ENCODE assay signal across 9 mouse cellular contexts in genomic region chr17:67290662-67291240, GRCm38 (mm10).
A peak's percentile ranks its signal among the peaks of the same experiment; 100 is the strongest.
DNase-seq lines count a peak whose midpoint lies in the region; ATAC-seq and TF ChIP-seq lines count a peak whose summit lies in the region.
"Had no signal": no experiment of that assay in that cellular context is flagged by ENCODE, and none has a peak within 500 bp of the region (broad histone marks: within the 10 kb centered on the region; RNA-seq: fewer than 3 reads in every experiment).

No protein-coding gene starts in this region.

- no peak for ATAC-seq in limb, embryonic 14.5 days (ENCODE audit: low FRiP score, low read depth)
- no peak for ATAC-seq in monocyte, adult 5-6 weeks (replicated peaks; ENCODE audit: insufficient number of reproducible peaks, low FRiP score, low TSS enrichment, poor library complexity, severe bottlenecking)

- 13% methylated on average over 16 of the region's 16 CpGs for WGBS in limb, embryonic 14.5 days

- peak; percentile 18 to 20 for DNase-seq in frontal cortex, postnatal 36 days (ENCODE audit: low spot score in 2 of 2)
- DNase-seq in frontal cortex, postnatal 25 days (ENCODE audit: low spot score in 2 of 2): no peak
- DNase-seq in right cerebral cortex, adult 2 months (ENCODE audit: low spot score in 2 of 2): peak; percentile 20 to 26
- DNase-seq in right cerebral cortex, adult 18-20 months: no peak
- DNase-seq in limb, embryonic 14.5 days (ENCODE audit: low spot score): no peak
- no peak for DNase-seq in kidney, postnatal 10 days
- no peak for DNase-seq in c-Kit-positive CD71-positive TER-119-positive erythroid progenitor cells, embryonic 14.5 days (ENCODE audit: low spot score)

- H3K4me2 ChIP-seq in limb, embryonic 14.5 days (replicated peaks; ENCODE audit: low read depth, low read length, severe bottlenecking): peak overlapping the region; percentile 32

- no peaks in the 10 kb centered on the region; the same call in 1 of the 2 replicates for H3K27me3 ChIP-seq in limb, embryonic 14.5 days (ENCODE audit: control insufficient read depth, insufficient read depth, low read length)
- H3K27me3 ChIP-seq: megakaryocyte, embryonic 14.5 days had no signal

- H3K9ac ChIP-seq in limb, embryonic 14.5 days (ENCODE audit: low read depth, low read length, severe bottlenecking): no peak overlapping the region

- H3K9me3 ChIP-seq in limb, embryonic 14.5 days (ENCODE audit: control insufficient read depth, low read length): no peaks in the 10 kb centered on the region

- no peak overlapping the region for H3K27ac ChIP-seq in limb, embryonic 14.5 days (replicated peaks; ENCODE audit: low read depth, low read length)

- no peak overlapping the region for H3K4me3 ChIP-seq in limb, embryonic 14.5 days (replicated peaks; ENCODE audit: low read length)
- H3K4me3 ChIP-seq: megakaryocyte, embryonic 14.5 days had no signal

- no peaks in the 10 kb centered on the region for H3K36me3 ChIP-seq in limb, embryonic 14.5 days (ENCODE audit: control insufficient read depth, insufficient read depth, low read length)

- peaks cover 6% of the 10 kb centered on the region; the same call in 1 of the 2 replicates for H3K4me1 ChIP-seq in limb, embryonic 14.5 days (ENCODE audit: control insufficient read depth, insufficient read depth, low read length)
- H3K4me1 ChIP-seq: megakaryocyte, embryonic 14.5 days had no signal

- no peak for TF ChIP-seq POLR2A in limb, embryonic 14.5 days (IDR thresholded peaks at IDR 0.05; ENCODE audit: borderline replicate concordance, extremely low read depth, insufficient read depth, insufficient read length)

Comparison
In these comparisons a context has a peak if more than half of its experiments do, and no peak if none do; other contexts are left out.
1. DNase-seq: peak in frontal cortex, postnatal 36 days (2 of 2) and right cerebral cortex, adult 2 months (2 of 2); none in frontal cortex, postnatal 25 days (0 of 2), right cerebral cortex, adult 18-20 months (single experiment), limb, embryonic 14.5 days (single experiment), kidney, postnatal 10 days (single experiment) and c-Kit-positive CD71-positive TER-119-positive erythroid progenitor cells, embryonic 14.5 days (single experiment).